Mouse (Mus musculus): Measurements from ENCODE around the gene Efcab8. TPM values are rescaled to one million over a fixed set of nuclear protein-coding genes. Genes with fewer than 3 reads are reported as not detected.

Efcab8 gene
- polyA plus RNA-seq, 2 experiments: 0.11 TPM; not detected in 1

DNA sequence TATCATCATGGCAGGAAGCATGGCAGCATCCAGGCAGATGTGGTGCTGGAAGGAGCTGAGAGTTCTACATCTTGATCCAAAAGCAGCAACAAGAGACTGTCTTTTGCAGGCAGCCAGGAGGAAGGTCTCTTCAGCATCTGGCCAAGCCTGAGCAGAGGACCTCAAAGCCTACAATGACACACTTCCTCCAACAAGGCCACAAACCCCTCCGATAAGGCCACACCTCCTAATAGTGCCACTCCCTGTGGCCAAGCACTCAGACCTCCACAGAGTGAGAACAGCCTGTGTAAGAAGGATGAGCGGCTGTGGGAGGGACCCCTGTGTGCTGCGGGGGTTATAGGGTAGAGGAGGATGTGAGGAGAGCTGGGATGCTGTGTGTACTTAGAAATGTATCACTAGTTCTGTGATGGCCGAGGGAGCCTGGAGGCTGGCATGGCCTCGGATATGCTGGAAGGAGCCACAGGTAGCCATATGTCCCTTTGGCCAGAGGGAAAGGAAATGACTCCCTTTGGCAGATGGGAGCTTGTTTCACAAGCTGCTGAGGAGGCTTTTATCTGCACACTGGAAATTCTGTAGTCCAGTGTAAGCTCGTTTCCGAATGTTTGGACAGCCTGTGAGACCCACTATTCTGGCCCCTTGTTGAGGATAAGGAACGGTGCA, 47.6 kb downstream of the Efcab8 start:
- ATAC-seq (ENCODE audit: low FRiP score, low read depth) (no peak), DNase-seq (ENCODE audit: low spot score) (no peak)
- no peaks in the 10 kb centered on the region for H3K9me3 ChIP-seq (ENCODE audit: control insufficient read depth, low read length)
- H3K4me3 ChIP-seq (replicated peaks; ENCODE audit: low read length): no peak overlapping the region
- no peak overlapping the region for H3K27ac ChIP-seq (replicated peaks; ENCODE audit: low read depth, low read length)
- no peak for TF ChIP-seq POLR2A (IDR thresholded peaks at IDR 0.05; ENCODE audit: borderline replicate concordance, extremely low read depth, insufficient read depth, insufficient read length)
- no peak overlapping the region for H3K9ac ChIP-seq (ENCODE audit: low read depth, low read length, severe bottlenecking)
- H3K36me3 ChIP-seq (ENCODE audit: control insufficient read depth, insufficient read depth, low read length): no peaks in the 10 kb centered on the region
- no peaks in the 10 kb centered on the region for H3K27me3 ChIP-seq (ENCODE audit: control insufficient read depth, insufficient read depth, low read length)
- 85% methylated on average over 8 of the region's 8 CpGs for WGBS
- H3K4me2 ChIP-seq (replicated peaks; ENCODE audit: low read depth, low read length, severe bottlenecking): no peak overlapping the region
- no peaks in the 10 kb centered on the region for H3K4me1 ChIP-seq (ENCODE audit: control insufficient read depth, insufficient read depth, low read length)

GRCm38 (mm10) chr2:153828704-153829103, 49.0 kb downstream of the Efcab8 start:
- Histone ChIP-seq H3K27ac (replicated peaks; ENCODE audit: low read depth, low read length) (no peak overlapping the region), H3K4me1 (ENCODE audit: control insufficient read depth, insufficient read depth, low read length) (no peaks in the 10 kb centered on the region), H3K27me3 (ENCODE audit: control insufficient read depth, insufficient read depth, low read length) (no peaks in the 10 kb centered on the region), H3K36me3 (ENCODE audit: control insufficient read depth, insufficient read depth, low read length) (no peaks in the 10 kb centered on the region), H3K4me3 (replicated peaks; ENCODE audit: low read length) (no peak overlapping the region), H3K9me3 (ENCODE audit: control insufficient read depth, low read length) (no peaks in the 10 kb centered on the region), H3K9ac (ENCODE audit: low read depth, low read length, severe bottlenecking) (no peak overlapping the region), H3K4me2 (replicated peaks; ENCODE audit: low read depth, low read length, severe bottlenecking) (no peak overlapping the region)
- ATAC-seq (ENCODE audit: low FRiP score, low read depth) (no peak), DNase-seq (ENCODE audit: low spot score) (no peak)
- TF ChIP-seq POLR2A (IDR thresholded peaks at IDR 0.05; ENCODE audit: borderline replicate concordance, extremely low read depth, insufficient read depth, insufficient read length): no peak
- WGBS: 77% methylated on average over 7 of the region's 7 CpGs

GRCm38 (mm10) chr2:153833291-153833690, 53.6 kb downstream of the Efcab8 start:
- Histone ChIP-seq H3K4me1 (ENCODE audit: control insufficient read depth, insufficient read depth, low read length) (no peaks in the 10 kb centered on the region), H3K36me3 (ENCODE audit: control insufficient read depth, insufficient read depth, low read length) (no peaks in the 10 kb centered on the region), H3K9me3 (ENCODE audit: control insufficient read depth, low read length) (no peaks in the 10 kb centered on the region), H3K9ac (ENCODE audit: low read depth, low read length, severe bottlenecking) (no peak overlapping the region), H3K27ac (replicated peaks; ENCODE audit: low read depth, low read length) (no peak overlapping the region), H3K4me3 (replicated peaks; ENCODE audit: low read length) (no peak overlapping the region), H3K27me3 (ENCODE audit: control insufficient read depth, insufficient read depth, low read length) (no peaks in the 10 kb centered on the region), H3K4me2 (replicated peaks; ENCODE audit: low read depth, low read length, severe bottlenecking) (no peak overlapping the region)
- DNase-seq (ENCODE audit: low spot score) (no peak), ATAC-seq (ENCODE audit: low FRiP score, low read depth) (no peak)
- WGBS: 85% methylated on average over 8 of the region's 8 CpGs
- no peak for TF ChIP-seq POLR2A (IDR thresholded peaks at IDR 0.05; ENCODE audit: borderline replicate concordance, extremely low read depth, insufficient read depth, insufficient read length)

- no peaks in the 10 kb centered on the region for H3K36me3 ChIP-seq (ENCODE audit: control insufficient read depth, insufficient read depth, low read length)
- 83% methylated on average over 8 of the region's 8 CpGs for WGBS
- no peaks in the 10 kb centered on the region for H3K9me3 ChIP-seq (ENCODE audit: control insufficient read depth, low read length)
- no peak overlapping the region for H3K9ac ChIP-seq (ENCODE audit: low read depth, low read length, severe bottlenecking)
- H3K27ac ChIP-seq (replicated peaks; ENCODE audit: low read depth, low read length): no peak overlapping the region
- TF ChIP-seq POLR2A (IDR thresholded peaks at IDR 0.05; ENCODE audit: borderline replicate concordance, extremely low read depth, insufficient read depth, insufficient read length): no peak
- H3K4me1 ChIP-seq (ENCODE audit: control insufficient read depth, insufficient read depth, low read length): no peaks in the 10 kb centered on the region
- no peak overlapping the region for H3K4me3 ChIP-seq (replicated peaks; ENCODE audit: low read length)
- H3K4me2 ChIP-seq (replicated peaks; ENCODE audit: low read depth, low read length, severe bottlenecking): no peak overlapping the region
- no peaks in the 10 kb centered on the region for H3K27me3 ChIP-seq (ENCODE audit: control insufficient read depth, insufficient read depth, low read length)
- no peak for DNase-seq (ENCODE audit: low spot score)
- no peak for ATAC-seq (ENCODE audit: low FRiP score, low read depth)
Measured at GRCm38 (mm10) chr2:153842854-153843253, 63.1 kb downstream of the Efcab8 start.

- Histone ChIP-seq H3K4me2 (replicated peaks; ENCODE audit: low read depth, low read length, severe bottlenecking) (no peak overlapping the region), H3K27ac (replicated peaks; ENCODE audit: low read depth, low read length) (no peak overlapping the region), H3K4me3 (replicated peaks; ENCODE audit: low read length) (no peak overlapping the region), H3K36me3 (ENCODE audit: control insufficient read depth, insufficient read depth, low read length) (no peaks in the 10 kb centered on the region), H3K4me1 (ENCODE audit: control insufficient read depth, insufficient read depth, low read length) (no peaks in the 10 kb centered on the region), H3K9me3 (ENCODE audit: control insufficient read depth, low read length) (no peaks in the 10 kb centered on the region), H3K9ac (ENCODE audit: low read depth, low read length, severe bottlenecking) (no peak overlapping the region), H3K27me3 (ENCODE audit: control insufficient read depth, insufficient read depth, low read length) (no peaks in the 10 kb centered on the region)
- WGBS: 78% methylated on average over 3 of the region's 3 CpGs
- ATAC-seq (ENCODE audit: low FRiP score, low read depth) (no peak), DNase-seq (ENCODE audit: low spot score) (no peak)
- no peak for TF ChIP-seq POLR2A (IDR thresholded peaks at IDR 0.05; ENCODE audit: borderline replicate concordance, extremely low read depth, insufficient read depth, insufficient read length)
Measured at GRCm38 (mm10) chr2:153848389-153848788, 68.7 kb downstream of the Efcab8 start.
